Mouse (Mus musculus) cerebellum, adult 11 months (tissue): ENCODE measurements around the gene Olfr419.

ENCODE experiments used
- DNase-seq: peaks from one replicate; pipeline ENCODE4 v3.0.0; 2022

The Olfr419 gene

GRCm38 (mm10) chr1:174251961-174252360 is at the start of gene Olfr419:
TSS of gene Olfr419 (minus strand) at chr1:174252061.
- DNase-seq, result no peak

GRCm38 (mm10) chr1:174270643-174271042 is 18.8 kb upstream of the Olfr419 start:
- no peak for DNase-seq

- DNase-seq, result no peak
Measured at GRCm38 (mm10) chr1:174269162-174269561, 17.3 kb upstream of the Olfr419 start.

- DNase-seq, result no peak
Measured at GRCm38 (mm10) chr1:174267816-174268215, 16.0 kb upstream of the Olfr419 start.

- DNase-seq, result no peak
Measured at GRCm38 (mm10) chr1:174250376-174250775, 1.5 kb downstream of the Olfr419 start.

- no peak for DNase-seq
Measured at GRCm38 (mm10) chr1:174247170-174247569, 4.7 kb downstream of the Olfr419 start.

- DNase-seq, result no peak
Measured at GRCm38 (mm10) chr1:174246080-174246479, 5.8 kb downstream of the Olfr419 start.

DNA sequence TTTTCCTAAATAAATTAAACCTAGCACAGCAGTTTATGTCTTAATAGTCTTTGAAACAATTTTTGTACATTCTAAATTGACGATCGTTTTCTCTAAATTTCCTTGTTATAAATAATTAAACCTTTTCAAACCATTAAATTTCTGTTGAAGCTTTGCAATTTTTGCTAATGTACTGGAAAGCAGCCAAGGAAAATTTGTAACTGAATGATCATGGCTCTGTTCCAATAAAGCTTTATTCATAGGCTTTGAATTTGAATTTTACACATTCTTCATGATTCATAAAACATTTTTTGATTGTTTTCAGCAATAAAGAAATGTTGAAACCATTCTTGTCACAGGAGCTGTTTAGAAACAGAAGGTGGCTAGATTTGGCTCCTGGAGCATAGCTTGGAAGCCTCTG is 7.2 kb downstream of the Olfr419 start:
- no peak for DNase-seq

DNA sequence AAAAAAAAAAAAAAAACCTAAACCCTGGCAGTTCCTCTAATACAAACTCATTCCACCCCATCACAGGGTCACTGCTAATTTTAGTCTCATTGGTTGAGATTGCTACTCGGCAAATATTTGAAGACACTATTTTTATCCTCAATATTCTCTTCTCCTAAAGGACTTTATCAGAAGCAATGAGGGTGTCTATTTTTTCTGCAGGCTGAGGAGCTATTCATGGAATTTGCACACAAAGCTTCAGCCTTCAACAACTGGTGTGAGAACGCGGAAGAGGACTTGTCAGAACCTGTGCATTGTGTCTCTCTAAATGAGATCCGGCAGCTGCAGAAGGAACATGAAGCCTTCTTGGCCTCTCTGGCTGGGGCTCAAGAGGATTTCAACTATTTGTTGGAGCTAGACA is 11.9 kb downstream of the Olfr419 start:
- DNase-seq, result no peak

DNA sequence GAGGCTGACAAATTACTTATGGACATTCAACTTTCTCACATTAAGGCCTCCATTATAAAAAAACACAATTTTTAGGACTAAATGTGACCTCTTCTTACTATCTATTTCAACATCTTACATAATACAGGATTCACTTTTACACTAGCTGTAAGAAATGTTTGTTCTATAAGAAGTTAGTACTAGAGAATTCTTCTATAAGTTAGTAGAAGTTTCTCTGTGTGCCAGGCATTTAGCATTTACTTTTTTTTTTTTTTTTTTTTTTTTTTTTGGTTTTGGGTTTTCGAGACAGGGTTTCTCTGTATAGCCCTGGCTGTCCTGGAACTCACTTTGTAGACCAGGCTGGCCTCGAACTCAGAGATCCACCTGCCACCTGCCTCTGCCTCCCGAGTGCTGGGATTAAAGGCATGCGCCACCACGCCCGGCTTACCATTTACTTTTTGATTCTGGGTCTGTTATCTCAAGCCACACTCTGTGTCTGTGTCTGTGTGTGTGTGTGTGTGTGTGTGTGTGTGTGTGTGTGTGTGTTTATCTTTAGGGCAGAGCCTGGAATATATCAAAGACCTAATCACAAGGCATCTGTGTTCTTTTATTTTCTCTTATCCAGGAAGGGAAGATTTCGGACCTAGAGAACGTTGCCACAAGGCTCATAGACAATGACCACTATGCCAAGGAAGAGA is 35.2 kb downstream of the Olfr419 start:
- no peak for DNase-seq

DNA sequence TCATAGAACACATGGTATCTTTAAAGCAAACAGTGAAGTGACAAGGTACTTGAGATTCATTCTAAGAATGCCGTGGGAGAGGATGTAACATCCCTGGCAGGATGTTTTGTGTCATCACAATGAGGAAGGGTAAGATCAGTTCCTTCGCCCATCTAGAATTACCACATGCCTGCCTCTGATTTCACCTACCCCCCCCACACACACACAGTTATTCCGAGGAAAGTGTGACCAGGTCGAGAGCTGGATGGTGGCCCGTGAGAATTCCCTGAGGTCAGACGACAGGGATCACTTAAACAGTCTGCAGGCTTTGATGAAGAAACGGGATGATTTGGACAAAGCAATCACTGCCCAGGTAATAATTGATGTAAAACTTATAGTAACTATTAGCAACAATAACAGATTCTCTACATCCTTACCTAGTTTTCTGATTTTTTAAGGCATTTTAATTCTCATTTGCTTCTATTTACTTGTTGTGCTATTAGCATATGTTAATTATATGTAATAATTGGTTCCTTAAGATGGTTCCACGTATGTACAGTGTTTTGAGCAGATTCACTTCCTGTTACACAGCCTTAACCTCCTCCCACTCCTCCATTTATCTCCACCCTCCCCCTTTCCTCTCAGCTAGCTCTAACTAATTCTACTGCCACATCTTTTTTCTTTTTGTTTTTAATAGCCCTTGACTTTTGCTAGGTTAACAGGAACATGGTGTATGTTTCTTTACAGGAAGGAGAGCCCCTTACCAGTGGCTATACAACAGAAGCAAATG is 36.4 kb downstream of the Olfr419 start:
- no peak for DNase-seq

GRCm38 (mm10) chr1:174212286-174212685 is 39.6 kb downstream of the Olfr419 start:
- no peak for DNase-seq

DNA sequence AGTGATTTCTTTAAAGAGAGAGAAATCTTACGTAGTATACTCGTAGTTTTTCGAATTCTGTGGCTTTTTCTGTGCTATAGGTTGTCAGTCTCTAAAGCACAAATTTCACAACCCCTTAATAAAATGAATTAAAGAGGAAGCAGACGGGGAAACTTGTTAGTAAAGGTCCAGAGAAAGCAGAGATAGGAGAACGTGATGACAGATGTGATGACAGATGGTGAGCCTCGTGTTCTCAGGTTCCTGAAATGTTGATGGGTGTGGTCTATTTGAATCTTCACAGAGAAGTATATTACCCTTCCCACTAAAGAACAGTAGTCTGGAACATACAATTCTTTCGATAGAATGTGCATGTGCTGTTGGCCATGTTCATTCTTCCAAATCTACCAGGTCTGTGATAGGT is 47.2 kb downstream of the Olfr419 start:
- no peak for DNase-seq
